Mouse (Mus musculus): ENCODE data around the gene Nmnat2.
A peak's percentile ranks its signal among the peaks of the same experiment; 100 is the strongest.
"Not testable (repeated sequence)": the region's sequence is repeated elsewhere in the genome, so short reads cannot be mapped to it uniquely, and the experiment has no call there.

Gene Nmnat2

GRCm38 (mm10) chr1:153054112-153054821, 99.5 kb downstream of the Nmnat2 start:
- DNase-seq (ENCODE audit: low spot score), result no peak

DNA sequence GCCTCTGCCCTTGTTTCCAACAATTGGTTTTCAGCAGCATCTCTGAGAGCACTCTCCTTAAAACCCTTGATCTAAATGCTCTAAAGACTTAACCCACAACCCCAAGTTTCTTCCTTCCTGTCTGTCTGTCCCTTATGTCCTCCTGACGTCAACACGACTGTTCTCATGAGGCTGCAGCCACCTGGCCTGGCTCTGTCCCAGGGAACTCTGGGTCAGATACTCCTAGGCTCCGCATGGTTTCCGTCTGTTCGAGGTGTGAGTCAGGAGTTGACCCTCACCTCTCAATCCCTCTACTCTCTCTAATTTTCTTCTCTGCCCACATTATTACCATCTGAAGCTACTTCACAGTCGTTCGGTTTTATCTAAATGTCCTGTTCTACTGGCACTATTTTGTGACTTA, 103.5 kb downstream of the Nmnat2 start:
- no peak for DNase-seq (ENCODE audit: low spot score)

- DNase-seq (ENCODE audit: low spot score), result no peak
Observed at GRCm38 (mm10) chr1:153059626-153060025, 104.8 kb downstream of the Nmnat2 start.

DNA sequence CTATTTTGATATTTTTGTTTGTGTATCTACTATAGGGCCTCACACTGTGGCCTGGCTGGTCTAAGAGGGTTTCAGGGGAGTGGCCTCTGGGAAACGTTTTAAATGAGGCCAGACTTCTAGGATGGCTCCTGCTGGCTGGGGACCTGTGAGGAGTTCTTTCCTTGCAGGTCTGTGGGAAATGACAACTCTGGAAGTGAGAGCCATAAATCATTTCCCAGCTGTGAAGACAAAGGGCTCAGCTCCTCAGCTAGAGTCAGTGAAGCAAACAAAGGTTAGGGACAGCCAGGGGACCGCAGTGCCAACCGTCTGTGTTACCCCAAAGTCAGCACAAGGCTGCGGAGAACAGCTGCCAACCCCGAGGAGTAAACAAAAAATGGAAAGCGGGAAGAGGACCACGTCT, 107.8 kb downstream of the Nmnat2 start:
- no peak for DNase-seq (ENCODE audit: low spot score)

- peak; percentile 40 for DNase-seq (ENCODE audit: low spot score)
Observed at GRCm38 (mm10) chr1:153064784-153065390, 110.1 kb downstream of the Nmnat2 start.

DNA sequence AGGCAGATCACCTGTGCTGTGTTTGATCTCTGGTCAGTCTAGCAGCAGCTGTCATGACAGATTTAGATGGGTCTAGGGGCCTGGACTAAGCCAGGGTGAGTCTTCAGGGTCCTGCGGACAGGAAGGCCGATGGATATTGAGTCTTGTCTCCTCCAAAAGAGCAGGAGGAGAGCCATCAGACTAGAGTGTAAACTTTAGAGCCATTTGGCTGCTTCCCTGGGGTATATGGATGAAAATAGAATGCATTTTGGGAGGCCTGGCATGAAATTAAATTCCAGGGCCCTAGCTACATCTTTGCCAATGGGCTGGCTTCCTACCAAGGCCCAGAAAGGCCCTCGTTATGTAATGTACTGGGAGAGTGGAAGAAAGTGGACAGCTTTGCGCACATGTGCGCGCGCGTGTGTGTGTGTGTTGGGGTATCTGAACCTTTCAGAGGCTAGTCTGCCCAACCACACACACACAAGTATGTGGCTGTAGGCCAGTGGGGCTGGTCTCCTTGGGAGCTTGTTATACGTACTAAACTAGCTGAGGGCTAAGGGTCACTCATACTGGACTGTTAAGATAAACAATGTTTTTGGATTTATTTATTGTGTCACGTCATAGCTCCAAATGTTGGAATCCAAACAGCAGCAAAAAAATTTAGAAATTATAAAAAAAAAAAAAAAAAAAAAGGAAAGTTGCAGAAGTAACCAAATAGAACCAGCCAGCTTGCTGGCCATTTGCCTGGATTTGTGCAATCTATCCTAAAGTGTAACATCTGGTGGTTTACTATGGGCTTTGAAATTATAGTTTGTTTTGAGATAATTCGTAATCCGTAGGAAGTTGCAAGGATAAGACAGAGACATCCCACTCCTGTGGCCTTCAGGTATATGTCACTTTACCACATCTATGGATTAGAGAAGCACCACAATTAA, 110.9 kb downstream of the Nmnat2 start:
- DNase-seq (ENCODE audit: low spot score), result peak; percentile 76

DNA sequence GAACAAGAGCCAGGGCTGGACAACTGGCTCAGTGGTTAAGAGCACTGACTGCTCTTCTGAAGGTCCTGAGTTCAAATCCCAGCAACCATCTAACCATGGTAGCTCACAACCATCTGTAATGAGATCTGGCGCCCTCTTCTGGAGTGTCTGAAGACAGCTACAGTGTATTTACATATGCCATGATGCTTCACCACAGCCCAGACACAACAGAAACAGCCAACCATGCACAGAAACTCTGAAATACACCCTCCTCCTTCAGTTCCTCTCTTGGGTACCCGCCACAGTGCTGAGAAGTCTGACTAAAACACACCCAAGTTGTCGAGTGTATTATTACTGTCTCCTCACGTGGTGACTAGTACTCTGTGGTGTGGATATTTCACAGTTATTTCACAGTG, 111.6 kb downstream of the Nmnat2 start:
- no peak for DNase-seq (ENCODE audit: low spot score)

- DNase-seq (ENCODE audit: low spot score), result peak; percentile 31
Observed at GRCm38 (mm10) chr1:153071563-153071962, 116.8 kb downstream of the Nmnat2 start.

- DNase-seq (ENCODE audit: low spot score), result no peak
Observed at GRCm38 (mm10) chr1:153071995-153072394, 117.2 kb downstream of the Nmnat2 start.

DNA sequence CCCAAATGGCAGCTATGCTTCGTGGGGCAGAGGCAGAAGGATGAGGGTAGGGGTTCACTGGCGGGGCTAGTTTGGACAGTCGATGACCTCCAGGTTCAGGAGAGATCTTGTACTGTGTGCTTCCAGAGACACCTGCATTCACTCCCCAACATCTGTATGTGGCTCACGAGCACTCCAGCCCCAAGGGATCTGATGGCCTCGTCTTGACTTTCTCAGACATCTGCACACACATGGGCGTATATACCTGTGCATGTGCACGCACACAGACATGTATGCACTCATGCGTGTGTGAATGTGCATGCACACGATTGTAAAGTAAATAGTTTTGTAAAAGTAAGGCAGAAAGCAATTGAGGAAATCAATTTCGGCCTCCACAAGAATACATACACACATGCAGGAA, 117.9 kb downstream of the Nmnat2 start:
- DNase-seq (ENCODE audit: low spot score), result no peak

DNA sequence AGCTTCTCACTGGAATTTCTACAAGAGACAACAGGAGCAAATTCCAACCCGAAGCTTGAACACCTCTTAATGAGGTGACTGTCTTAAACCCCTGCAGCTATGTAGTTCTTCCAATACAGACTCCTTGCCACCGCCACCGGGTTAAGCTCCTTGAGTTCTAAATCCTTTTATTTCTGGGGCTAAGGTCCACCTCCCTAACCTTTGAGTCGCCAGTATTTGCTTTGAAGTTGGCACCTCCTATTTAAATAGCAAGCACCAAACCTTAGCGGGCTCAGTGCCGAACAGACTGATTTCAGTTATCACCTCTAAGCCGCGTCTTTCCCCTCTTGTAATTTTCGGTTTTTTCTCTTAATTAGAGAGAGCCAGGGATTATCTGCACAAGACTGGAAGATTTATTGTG, 118.6 kb downstream of the Nmnat2 start:
- no peak for DNase-seq (ENCODE audit: low spot score)

- DNase-seq (ENCODE audit: low spot score), result no peak
Observed at GRCm38 (mm10) chr1:153075087-153075736, 120.4 kb downstream of the Nmnat2 start.

DNA sequence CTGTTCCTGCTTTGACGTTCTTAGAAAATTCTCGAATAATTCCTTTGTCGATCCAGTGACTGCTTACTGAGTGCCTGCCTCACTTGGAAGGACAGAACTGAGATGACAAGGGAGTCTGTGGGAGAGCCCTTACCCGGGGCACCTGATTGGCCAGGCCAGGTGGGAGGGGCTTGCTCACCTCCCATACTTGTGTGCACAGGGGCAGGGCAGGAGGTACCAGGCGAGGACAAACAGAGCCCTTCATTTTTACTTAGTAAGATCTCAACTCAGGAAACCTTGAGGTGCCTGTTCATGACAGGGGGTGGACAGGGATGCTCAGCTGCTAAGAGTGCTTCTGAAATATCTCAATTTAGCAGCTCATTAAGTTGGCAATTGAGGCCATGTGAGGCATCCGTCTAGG, 121.2 kb downstream of the Nmnat2 start:
- DNase-seq (ENCODE audit: low spot score), result no peak

DNA sequence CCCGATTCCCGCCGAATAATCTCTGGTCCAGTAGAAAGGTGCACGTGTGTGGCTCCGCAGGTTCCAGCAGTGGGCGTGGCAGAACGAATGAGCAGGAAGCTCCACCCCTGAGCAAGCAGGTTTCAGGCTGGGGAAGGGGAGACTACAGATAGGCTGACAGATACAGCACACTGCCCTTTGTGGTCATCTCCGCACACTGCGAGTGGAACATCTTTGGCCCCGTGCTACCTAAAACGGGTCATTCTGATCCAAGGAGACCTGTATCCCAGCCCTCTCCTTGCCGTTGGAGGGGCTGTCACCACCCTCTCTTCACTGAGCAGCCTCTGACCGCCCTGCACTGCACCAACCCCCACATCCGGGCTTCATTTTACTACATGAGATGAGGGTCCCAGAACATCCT, 128.4 kb downstream of the Nmnat2 start:
- not testable (repeated sequence) for DNase-seq (ENCODE audit: low spot score)

DNA sequence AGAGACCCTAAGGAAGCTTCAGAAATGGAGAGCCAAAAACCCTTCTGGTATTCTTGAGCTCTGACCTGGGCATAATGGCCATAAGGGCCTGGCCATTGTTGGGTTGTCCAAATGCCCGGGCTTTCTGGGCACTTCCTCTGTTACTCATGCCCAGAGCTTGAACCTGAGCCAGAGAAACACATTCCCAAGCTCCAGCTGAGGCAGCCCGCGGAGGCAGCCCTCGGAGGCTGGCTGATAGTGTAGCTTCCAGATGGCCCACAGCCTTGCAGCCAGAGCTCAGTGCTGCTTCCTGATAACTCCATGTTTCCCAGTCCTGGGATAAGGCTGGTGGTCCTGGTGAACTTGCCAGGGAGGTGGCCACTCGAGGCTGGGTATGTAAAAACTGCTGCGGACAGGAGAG, 129.4 kb downstream of the Nmnat2 start:
- no peak for DNase-seq (ENCODE audit: low spot score)

DNA sequence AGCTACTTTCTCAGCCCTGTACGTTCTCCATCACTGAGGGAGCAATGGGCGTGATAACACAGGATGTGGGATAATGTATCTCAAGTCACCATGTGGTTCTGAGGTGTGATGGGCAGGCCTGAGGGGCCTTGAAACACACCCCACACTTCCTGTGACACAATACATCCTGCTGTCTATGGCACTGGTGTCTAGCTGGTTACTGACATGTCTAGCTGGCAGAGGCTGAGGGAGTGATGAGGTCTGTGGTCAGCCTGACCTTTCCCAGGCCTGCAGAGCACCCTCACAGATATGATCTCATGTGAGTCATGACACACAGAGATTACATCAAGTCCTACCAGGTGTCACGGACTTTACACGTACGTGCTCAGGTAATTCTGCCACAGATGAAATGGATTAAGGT, 130.4 kb downstream of the Nmnat2 start:
- no peak for DNase-seq (ENCODE audit: low spot score)

- DNase-seq (ENCODE audit: low spot score), result no peak
Observed at GRCm38 (mm10) chr1:153087771-153088170, 133.0 kb downstream of the Nmnat2 start.

DNA sequence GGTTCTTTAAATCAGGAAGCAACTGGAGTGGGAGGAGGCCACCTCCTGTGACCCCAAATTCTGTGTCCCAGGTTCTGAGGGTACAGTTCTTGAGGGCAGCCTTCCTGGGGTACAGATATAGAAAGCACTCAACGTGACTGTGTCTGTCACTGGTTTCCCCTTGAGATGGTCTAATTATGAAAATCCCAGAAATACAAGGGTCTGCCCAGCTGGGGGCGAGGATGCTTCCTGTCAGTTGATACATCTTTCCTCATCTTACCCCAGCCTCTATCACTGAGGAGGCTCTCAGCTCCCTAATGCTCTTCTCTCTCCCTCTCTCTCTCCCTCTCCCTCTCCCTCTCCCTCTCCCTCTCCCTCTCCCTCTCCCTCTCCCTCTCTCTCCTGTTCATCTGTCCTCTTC, 135.3 kb downstream of the Nmnat2 start:
- DNase-seq (ENCODE audit: low spot score), result no peak

GRCm38 (mm10) chr1:153090807-153091206, 136.0 kb downstream of the Nmnat2 start:
- no peak for DNase-seq (ENCODE audit: low spot score)

- peak; percentile 87 for DNase-seq (ENCODE audit: low spot score)
Observed at GRCm38 (mm10) chr1:153091438-153092236, 136.8 kb downstream of the Nmnat2 start.

GRCm38 (mm10) chr1:153092237-153092975, 137.6 kb downstream of the Nmnat2 start:
- peak; percentile 80 for DNase-seq (ENCODE audit: low spot score)

Data from lung, postnatal 25 days (tissue).